Mouse (Mus musculus): ENCODE data around the gene Gm45837.

GRCm38 (mm10) chr7:101385331-101385733 is 25.4 kb upstream of the Gm45837 start:
- no peak for TF ChIP-seq CTCF (IDR thresholded peaks at IDR 0.05; ENCODE audit: borderline replicate concordance, control insufficient read depth, extremely low read depth, insufficient read depth, low read length, poor library complexity)
- TF ChIP-seq POLR2A (IDR thresholded peaks at IDR 0.05; ENCODE audit: control insufficient read depth, extremely low read depth, insufficient read depth, low read length, poor library complexity): no peak
